Mouse (Mus musculus) olfactory bulb, adult 2 months (tissue): Measurements from ENCODE around the gene Col27a1.

Experiments
- CTCF ChIP-seq: fragments of 200-500 bp; IDR thresholded peaks from 2 replicates; pipeline ENCODE4 v1.5.1; 2012; ENCODE audit warnings: low read depth, mild to moderate bottlenecking, low read length, moderate library complexity; ENCODE audit not compliant: insufficient read depth
- POLR2A ChIP-seq: fragments of 200-500 bp; IDR thresholded peaks from 2 replicates; pipeline ENCODE4 v1.6.1; 2012; ENCODE audit warnings: mild to moderate bottlenecking, low read depth, low read length, moderate library complexity; ENCODE audit not compliant: insufficient read depth

GRCm38 (mm10) chr4:63314063-63314462 lies 100.3 kb downstream of the Col27a1 start:
- TF ChIP-seq CTCF (no peak), POLR2A (no peak)
